Mouse (Mus musculus): ENCODE results near the gene Gdf10. TPM values are rescaled to one million over a fixed set of nuclear protein-coding genes. Genes with fewer than 3 reads are reported as not detected.
A peak's percentile ranks its signal among the peaks of the same experiment; 100 is the strongest.

The Gdf10 gene
- polyA plus RNA-seq, 1 experiment from 2014 or later, result 2.4 TPM

GRCm38 (mm10) chr14:33891507-33891906 is 31.9 kb upstream of the Gdf10 start:
- DNase-seq (ENCODE audit: low spot score), result no peak
- Histone ChIP-seq H3K9me3 (ENCODE audit: control insufficient read depth, low read length) (no peaks in the 10 kb centered on the region), H3K27ac (ENCODE audit: low read depth, low read length) (no peak overlapping the region), H3K36me3 (ENCODE audit: control insufficient read depth, insufficient read depth, low read length) (no peaks in the 10 kb centered on the region), H3K4me2 (ENCODE audit: low read depth, low read length, severe bottlenecking) (no peak overlapping the region), H3K27me3 (ENCODE audit: control insufficient read depth, insufficient read depth, low read length) (no peaks in the 10 kb centered on the region), H3K4me1 (replicated peaks; ENCODE audit: control insufficient read depth, insufficient read depth, low read length) (no peaks in the 10 kb centered on the region; the same call in 1 of the 2 replicates), H3K9ac (ENCODE audit: low read length) (no peak overlapping the region), H3K4me3 (ENCODE audit: low read depth, low read length) (no peak overlapping the region)
- ATAC-seq (replicated peaks; ENCODE audit: low FRiP score), result no peak
- 85% methylated on average over 3 of the region's 3 CpGs for WGBS

GRCm38 (mm10) chr14:33895777-33896176 is 27.6 kb upstream of the Gdf10 start:
- Histone ChIP-seq H3K36me3 (ENCODE audit: control insufficient read depth, insufficient read depth, low read length) (no peaks in the 10 kb centered on the region), H3K27ac (ENCODE audit: low read depth, low read length) (no peak overlapping the region), H3K4me3 (ENCODE audit: low read depth, low read length) (no peak overlapping the region), H3K4me1 (replicated peaks; ENCODE audit: control insufficient read depth, insufficient read depth, low read length) (no peaks in the 10 kb centered on the region), H3K4me2 (ENCODE audit: low read depth, low read length, severe bottlenecking) (no peak overlapping the region), H3K27me3 (ENCODE audit: control insufficient read depth, insufficient read depth, low read length) (no peaks in the 10 kb centered on the region), H3K9me3 (ENCODE audit: control insufficient read depth, low read length) (no peaks in the 10 kb centered on the region), H3K9ac (ENCODE audit: low read length) (no peak overlapping the region)
- DNase-seq (ENCODE audit: low spot score), result no peak
- no peak for ATAC-seq (replicated peaks; ENCODE audit: low FRiP score)
- 90% methylated on average over 5 of the region's 5 CpGs for WGBS

- H3K36me3 ChIP-seq (ENCODE audit: control insufficient read depth, insufficient read depth, low read length), result no peaks in the 10 kb centered on the region
- no peak overlapping the region for H3K27ac ChIP-seq (ENCODE audit: low read depth, low read length)
- H3K4me2 ChIP-seq (ENCODE audit: low read depth, low read length, severe bottlenecking), result no peak overlapping the region
- no peaks in the 10 kb centered on the region for H3K9me3 ChIP-seq (ENCODE audit: control insufficient read depth, low read length)
- H3K4me3 ChIP-seq (ENCODE audit: low read depth, low read length), result no peak overlapping the region
- no peak for DNase-seq (ENCODE audit: low spot score)
- H3K4me1 ChIP-seq (replicated peaks; ENCODE audit: control insufficient read depth, insufficient read depth, low read length), result no peaks in the 10 kb centered on the region
- 36% methylated on average over 9 of the region's 9 CpGs for WGBS
- H3K27me3 ChIP-seq (ENCODE audit: control insufficient read depth, insufficient read depth, low read length), result no peaks in the 10 kb centered on the region
- H3K9ac ChIP-seq (ENCODE audit: low read length), result no peak overlapping the region
- ATAC-seq (replicated peaks; ENCODE audit: low FRiP score), result no peak
These were observed 26.6 kb upstream of the Gdf10 start for GRCm38 (mm10) chr14:33896628-33897300.

- WGBS, result 89% methylated on average over 4 of the region's 4 CpGs
- ATAC-seq (replicated peaks; ENCODE audit: low FRiP score), result no peak
- H3K27me3 ChIP-seq (ENCODE audit: control insufficient read depth, insufficient read depth, low read length), result no peaks in the 10 kb centered on the region
- H3K27ac ChIP-seq (ENCODE audit: low read depth, low read length), result no peak overlapping the region
- H3K36me3 ChIP-seq (ENCODE audit: control insufficient read depth, insufficient read depth, low read length), result no peaks in the 10 kb centered on the region
- no peaks in the 10 kb centered on the region for H3K4me1 ChIP-seq (replicated peaks; ENCODE audit: control insufficient read depth, insufficient read depth, low read length)
- no peak overlapping the region for H3K9ac ChIP-seq (ENCODE audit: low read length)
- no peak overlapping the region for H3K4me3 ChIP-seq (ENCODE audit: low read depth, low read length)
- H3K9me3 ChIP-seq (ENCODE audit: control insufficient read depth, low read length), result no peaks in the 10 kb centered on the region
- no peak for DNase-seq (ENCODE audit: low spot score)
- H3K4me2 ChIP-seq (ENCODE audit: low read depth, low read length, severe bottlenecking), result no peak overlapping the region
These were observed 20.6 kb upstream of the Gdf10 start for GRCm38 (mm10) chr14:33902783-33903182.

GRCm38 (mm10) chr14:33903199-33903598 is 20.2 kb upstream of the Gdf10 start:
- no peak overlapping the region for H3K27ac ChIP-seq (ENCODE audit: low read depth, low read length)
- WGBS, result 94% methylated on average over 1 of the region's 1 CpGs

GRCm38 (mm10) chr14:33904851-33905250 is 18.5 kb upstream of the Gdf10 start:
- ATAC-seq (replicated peaks; ENCODE audit: low FRiP score), result no peak
- no peak for DNase-seq (ENCODE audit: low spot score)
- H3K27ac ChIP-seq (ENCODE audit: low read depth, low read length), result no peak overlapping the region
- no peaks in the 10 kb centered on the region for H3K36me3 ChIP-seq (ENCODE audit: control insufficient read depth, insufficient read depth, low read length)
- H3K4me1 ChIP-seq (replicated peaks; ENCODE audit: control insufficient read depth, insufficient read depth, low read length), result no peaks in the 10 kb centered on the region
- H3K9ac ChIP-seq (ENCODE audit: low read length), result no peak overlapping the region
- no peak overlapping the region for H3K4me2 ChIP-seq (ENCODE audit: low read depth, low read length, severe bottlenecking)
- no peaks in the 10 kb centered on the region for H3K27me3 ChIP-seq (ENCODE audit: control insufficient read depth, insufficient read depth, low read length)
- H3K9me3 ChIP-seq (ENCODE audit: control insufficient read depth, low read length), result no peaks in the 10 kb centered on the region
- no peak overlapping the region for H3K4me3 ChIP-seq (ENCODE audit: low read depth, low read length)

More at GRCm38 (mm10) chr14:33903199-33903598, 20.2 kb upstream of the Gdf10 start:
- DNase-seq (ENCODE audit: low spot score) (no peak), ATAC-seq (replicated peaks; ENCODE audit: low FRiP score) (no peak)
- H3K36me3 ChIP-seq (ENCODE audit: control insufficient read depth, insufficient read depth, low read length), result no peaks in the 10 kb centered on the region
- H3K9ac ChIP-seq (ENCODE audit: low read length), result no peak overlapping the region
- no peaks in the 10 kb centered on the region for H3K27me3 ChIP-seq (ENCODE audit: control insufficient read depth, insufficient read depth, low read length)
- H3K9me3 ChIP-seq (ENCODE audit: control insufficient read depth, low read length), result no peaks in the 10 kb centered on the region
- H3K4me2 ChIP-seq (ENCODE audit: low read depth, low read length, severe bottlenecking), result no peak overlapping the region
- no peaks in the 10 kb centered on the region for H3K4me1 ChIP-seq (replicated peaks; ENCODE audit: control insufficient read depth, insufficient read depth, low read length)
- no peak overlapping the region for H3K4me3 ChIP-seq (ENCODE audit: low read depth, low read length)

- WGBS, result 38% methylated on average over 3 of the region's 3 CpGs
- Histone ChIP-seq H3K36me3 (ENCODE audit: control insufficient read depth, insufficient read depth, low read length) (no peaks in the 10 kb centered on the region), H3K9ac (ENCODE audit: low read length) (no peak overlapping the region), H3K27me3 (ENCODE audit: control insufficient read depth, insufficient read depth, low read length) (no peaks in the 10 kb centered on the region), H3K4me3 (ENCODE audit: low read depth, low read length) (no peak overlapping the region), H3K27ac (ENCODE audit: low read depth, low read length) (no peak overlapping the region), H3K9me3 (ENCODE audit: control insufficient read depth, low read length) (no peaks in the 10 kb centered on the region), H3K4me2 (ENCODE audit: low read depth, low read length, severe bottlenecking) (no peak overlapping the region), H3K4me1 (replicated peaks; ENCODE audit: control insufficient read depth, insufficient read depth, low read length) (no peaks in the 10 kb centered on the region)
- ATAC-seq (replicated peaks; ENCODE audit: low FRiP score) (no peak), DNase-seq (ENCODE audit: low spot score) (peak; percentile 58)
These were observed 9.7 kb upstream of the Gdf10 start for GRCm38 (mm10) chr14:33913727-33914126.

GRCm38 (mm10) chr14:33914206-33914605 is 9.2 kb upstream of the Gdf10 start:
- Histone ChIP-seq H3K4me2 (ENCODE audit: low read depth, low read length, severe bottlenecking) (no peak overlapping the region), H3K4me1 (replicated peaks; ENCODE audit: control insufficient read depth, insufficient read depth, low read length) (no peaks in the 10 kb centered on the region), H3K9me3 (ENCODE audit: control insufficient read depth, low read length) (no peaks in the 10 kb centered on the region), H3K9ac (ENCODE audit: low read length) (no peak overlapping the region), H3K36me3 (ENCODE audit: control insufficient read depth, insufficient read depth, low read length) (no peaks in the 10 kb centered on the region), H3K27ac (ENCODE audit: low read depth, low read length) (no peak overlapping the region), H3K27me3 (ENCODE audit: control insufficient read depth, insufficient read depth, low read length) (no peaks in the 10 kb centered on the region), H3K4me3 (ENCODE audit: low read depth, low read length) (no peak overlapping the region)
- WGBS, result 89% methylated on average over 9 of the region's 9 CpGs
- DNase-seq (ENCODE audit: low spot score) (no peak), ATAC-seq (replicated peaks; ENCODE audit: low FRiP score) (no peak)
